Comparison of ENCODE assay signal across 15 mouse cellular contexts in genomic region chr3:107411669-107412068, GRCm38 (mm10). TPM values are rescaled to one million over a fixed set of nuclear protein-coding genes. Genes with fewer than 3 reads are reported as not detected.
DNase-seq lines count a peak whose midpoint lies in the region; ATAC-seq and TF ChIP-seq lines count a peak whose summit lies in the region.
"Had no signal": no experiment of that assay in that cellular context is flagged by ENCODE, and none has a peak within 500 bp of the region (broad histone marks: within the 10 kb centered on the region; RNA-seq: fewer than 3 reads in every experiment).

No protein-coding gene starts in this region.

- ATAC-seq in forebrain, embryonic 16.5 days: peak; percentile 82
- ATAC-seq in midbrain, postnatal 0 days (ENCODE audit: low FRiP score): peak; percentile 94

- H3K4me2 ChIP-seq in forebrain, embryonic 16.5 days (ENCODE audit: low read length): no peak overlapping the region
- H3K4me2 ChIP-seq in midbrain, postnatal 0 days (ENCODE audit: low read depth, low read length, poor library complexity, severe bottlenecking): no peak overlapping the region

- peaks cover 20% of the 10 kb centered on the region for H3K4me1 ChIP-seq in forebrain, embryonic 16.5 days (replicated peaks; ENCODE audit: control insufficient read depth, insufficient read depth, low read length)
- H3K4me1 ChIP-seq in midbrain, postnatal 0 days (ENCODE audit: insufficient read depth, low read length): peaks cover 17% of the 10 kb centered on the region

- H3K9ac ChIP-seq in forebrain, embryonic 16.5 days (replicated peaks; ENCODE audit: low read depth, low read length): no peak overlapping the region
- no peak overlapping the region for H3K9ac ChIP-seq in midbrain, postnatal 0 days (replicated peaks; ENCODE audit: low read length, poor library complexity, severe bottlenecking)

- H3K36me3 ChIP-seq in forebrain, embryonic 16.5 days (ENCODE audit: control insufficient read depth, insufficient read depth): no peaks in the 10 kb centered on the region
- no peaks in the 10 kb centered on the region for H3K36me3 ChIP-seq in midbrain, postnatal 0 days (ENCODE audit: insufficient read depth, low read length)

- peak overlapping the region; percentile 47 for H3K27ac ChIP-seq in forebrain, embryonic 16.5 days (ENCODE audit: low read length)
- H3K27ac ChIP-seq in midbrain, postnatal 0 days (ENCODE audit: low read depth, low read length): peak overlapping the region; percentile 78
- H3K27ac ChIP-seq: kidney, postnatal 0 days had no signal

- WGBS in forebrain, embryonic 16.5 days: 12% methylated on average over 4 of the region's 4 CpGs
- WGBS in midbrain, postnatal 0 days: 10% methylated on average over 4 of the region's 4 CpGs

- H3K9me3 ChIP-seq in forebrain, embryonic 16.5 days (ENCODE audit: control insufficient read depth, low read length): no peaks in the 10 kb centered on the region
- H3K9me3 ChIP-seq in midbrain, postnatal 0 days (ENCODE audit: low read length): no peaks in the 10 kb centered on the region

- no peak for TF ChIP-seq CTCF in midbrain, postnatal 0 days (IDR thresholded peaks at IDR 0.05)

- H3K27me3 ChIP-seq in forebrain, embryonic 16.5 days (replicated peaks; ENCODE audit: control insufficient read depth, insufficient read depth, low read length): no peaks in the 10 kb centered on the region
- no peaks in the 10 kb centered on the region for H3K27me3 ChIP-seq in midbrain, postnatal 0 days (ENCODE audit: insufficient read depth, low read length)

- peak; percentile 18 for DNase-seq in embryo, embryonic 11 days
- no peak for DNase-seq in embryo, embryonic 10 days (ENCODE audit: low spot score)
- DNase-seq in layer of hippocampus, postnatal 10 days (ENCODE audit: low spot score in 2 of 2): peak; percentile 34 to 43
- no peak for DNase-seq in layer of hippocampus, adult 9-10 months (ENCODE audit: low spot score)
- peak; percentile 90 for DNase-seq in midbrain, postnatal 0 days (ENCODE audit: low spot score)
- DNase-seq in thymus, postnatal 10 days (ENCODE audit: low spot score in 2 of 2): no peak
- DNase-seq in thymus, adult 18-20 months: no peak
- DNase-seq: liver; lung, postnatal 14 days; spleen, adult 18-20 months had no signal

- H3K4me3 ChIP-seq in forebrain, embryonic 16.5 days (replicated peaks; ENCODE audit: low read length): no peak overlapping the region
- no peak overlapping the region for H3K4me3 ChIP-seq in midbrain, postnatal 0 days (ENCODE audit: low read depth, low read length)

RNA-seq across cellular contexts. Expression of gene Kcnc4, which starts 47.7 kb away (rescaled TPM):
- 10 to 100 TPM; 33.9 to 37.5 TPM for total RNA-seq in layer of hippocampus, postnatal 10 days (2021)
- 1.7 and 2.3 TPM in 2 replicates for polyA plus RNA-seq in forebrain, embryonic 16.5 days (2015; fragmentation: Nextera tagmentation; extraction: Ambion mirVana)
- total RNA-seq in midbrain, postnatal 0 days (2014; rRNA removed): 41.3 and 46.8 TPM in 2 replicates
- polyA plus RNA-seq in midbrain, postnatal 0 days (2015; fragmentation: Nextera tagmentation; extraction: Ambion mirVana): 16.0 and 17.2 TPM in 2 replicates
- total RNA-seq: hematopoietic stem cell, adult 5-6 weeks had no signal
- polyA plus RNA-seq: C2C12; thymus, postnatal 0 days had no signal

Comparison
In these comparisons a context has a peak if more than half of its experiments do, and no peak if none do; other contexts are left out.
1. DNase-seq: peak in embryo, embryonic 11 days (single experiment), layer of hippocampus, postnatal 10 days (2 of 2) and midbrain, postnatal 0 days (single experiment); none in embryo, embryonic 10 days (single experiment), layer of hippocampus, adult 9-10 months (single experiment), thymus, postnatal 10 days (0 of 2) and thymus, adult 18-20 months (0 of 2).